Mouse (Mus musculus): ENCODE data around the gene Mrpl21.

- no peak for TF ChIP-seq CTCF (IDR thresholded peaks at IDR 0.05; ENCODE audit: low read depth, low read length)
- no peak for TF ChIP-seq POLR2A (IDR thresholded peaks at IDR 0.05; ENCODE audit: extremely low read depth, insufficient read depth, low read length)
Observed at GRCm38 (mm10) chr19:3333694-3334515, 51.2 kb downstream of the Mrpl21 start.
